Mouse (Mus musculus) left cerebral cortex, adult 2 months (tissue): ENCODE results near the gene Stac. TPM values are rescaled to one million over a fixed set of nuclear protein-coding genes. Genes with fewer than 3 reads are reported as not detected.

ENCODE experiments used
- DNase-seq, 2 experiments: peaks; one replicate each; pipeline ENCODE4 v3.0.0; 2021 to 2022; ENCODE audit warnings: low spot score in 2 of 2, mixed read lengths in 1 of 2; ENCODE audit errors: extremely low spot score in 1 of 2
- H3K27ac ChIP-seq: fragments of 200-600 bp; 2 replicates; pipeline ENCODE4 v1.8.1; 2022
- H3K4me3 ChIP-seq: fragments of 200-600 bp; 2 replicates; pipeline ENCODE4 v1.8.1; 2022
- CTCF ChIP-seq: fragments of 200-600 bp; IDR thresholded peaks from 2 replicates; pipeline ENCODE4 v1.8.1; 2022; ENCODE audit warnings: antibody characterized with exemption, mild to moderate bottlenecking, moderate library complexity
- intact Hi-C: fragments of 180-260 bp; cut with DNase I; formaldehyde crosslinking; loops from one replicate; pipeline ENCODE4 v1.15.1; 2025
- total RNA-seq, 2 experiments: library from RNA; stranded (reverse); gene quantifications; 2 replicates each; pipeline ENCODE4 v1.2.3; 2021

Stac gene
- total RNA-seq, 2 experiments from 2014 or later, result 1.4 to 3.0 TPM

- no peak for TF ChIP-seq CTCF
- Histone ChIP-seq H3K27ac (no peak overlapping the region), H3K4me3 (no peak overlapping the region)
- intact Hi-C loops, result no loop called here
- DNase-seq, result no peak
These were observed 147.5 kb downstream of the Stac start for GRCm38 (mm10) chr9:111542663-111543062.

- Histone ChIP-seq H3K4me3 (no peak overlapping the region), H3K27ac (no peak overlapping the region)
- DNase-seq, result no peak
- TF ChIP-seq CTCF, result no peak
- intact Hi-C loops, result no loop called here
These were observed 154.6 kb downstream of the Stac start for GRCm38 (mm10) chr9:111535445-111536064.

- Histone ChIP-seq H3K27ac (no peak overlapping the region), H3K4me3 (no peak overlapping the region)
- DNase-seq, result no peak
- TF ChIP-seq CTCF, result no peak
- intact Hi-C loops, result no loop called here
These were observed 155.3 kb downstream of the Stac start for GRCm38 (mm10) chr9:111534744-111535423.

GRCm38 (mm10) chr9:111523871-111524270, 166.3 kb downstream of the Stac start:
- intact Hi-C loops, result no loop called here
- no peak overlapping the region for H3K27ac ChIP-seq
- no peak for TF ChIP-seq CTCF
- DNase-seq, result no peak
- H3K4me3 ChIP-seq, result no peak overlapping the region

- no peak for DNase-seq
- Histone ChIP-seq H3K4me3 (no peak overlapping the region), H3K27ac (no peak overlapping the region)
- intact Hi-C loops, result no loop called here
- TF ChIP-seq CTCF, result no peak
These were observed 167.0 kb downstream of the Stac start for GRCm38 (mm10) chr9:111523111-111523510.

- H3K27ac ChIP-seq, result no peak overlapping the region
- intact Hi-C loops, result no loop called here
- no peak overlapping the region for H3K4me3 ChIP-seq
- TF ChIP-seq CTCF, result no peak
- no peak for DNase-seq
These were observed 167.9 kb downstream of the Stac start for GRCm38 (mm10) chr9:111522226-111522625.

- intact Hi-C loops, result no loop called here
- TF ChIP-seq CTCF, result no peak
These were observed 174.6 kb downstream of the Stac start for GRCm38 (mm10) chr9:111515536-111515935.

GRCm38 (mm10) chr9:111514586-111515473, 175.3 kb downstream of the Stac start:
- intact Hi-C loops, result no loop called here
- TF ChIP-seq CTCF, result no peak
- no peak overlapping the region for H3K4me3 ChIP-seq
- H3K27ac ChIP-seq, result no peak overlapping the region
- no peak for DNase-seq

More at GRCm38 (mm10) chr9:111515536-111515935, 174.6 kb downstream of the Stac start:
- no peak overlapping the region for H3K27ac ChIP-seq
- no peak for DNase-seq
- no peak overlapping the region for H3K4me3 ChIP-seq
